Mouse (Mus musculus): ENCODE results near the gene Slc26a1. TPM values are rescaled to one million over a fixed set of nuclear protein-coding genes. Genes with fewer than 3 reads are reported as not detected.
A peak's percentile ranks its signal among the peaks of the same experiment; 100 is the strongest.

Slc26a1 gene
- not detected for total RNA-seq (2021)
- long read RNA-seq, experiment 1, result 0 reads
- long read RNA-seq, experiment 2, result 0 reads

DNA sequence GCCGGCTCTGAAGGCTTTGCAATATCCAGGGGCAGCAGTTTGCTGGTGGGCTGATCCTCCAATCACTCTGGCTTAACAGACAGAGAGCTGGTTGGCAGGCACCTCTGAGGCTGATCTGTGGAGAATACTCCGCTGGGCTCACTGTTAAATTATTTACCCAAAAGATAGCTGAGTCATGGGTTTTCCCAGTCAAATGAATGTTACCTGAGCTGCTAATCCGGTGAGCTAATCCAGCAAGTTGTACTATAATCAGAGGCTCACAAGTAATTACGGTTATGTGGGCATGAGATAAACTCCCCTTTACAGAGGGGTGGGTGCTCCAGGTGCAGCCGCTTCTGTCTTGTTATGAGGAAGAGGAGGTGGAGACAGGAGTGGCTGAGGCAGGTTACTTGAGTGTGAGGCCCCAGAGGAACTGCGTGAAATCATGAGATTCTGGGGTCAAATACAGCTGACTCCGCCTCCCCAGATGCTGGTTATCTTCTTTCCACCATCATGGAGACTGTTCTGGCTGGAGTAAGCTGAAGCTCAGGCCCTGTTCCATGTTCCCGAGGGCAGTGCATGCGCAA is at the start of gene Slc26a1:
TSS of gene Slc26a1 (minus strand) at position 319 of the 566 bp plus-strand sequence.
- no peak for DNase-seq

DNA sequence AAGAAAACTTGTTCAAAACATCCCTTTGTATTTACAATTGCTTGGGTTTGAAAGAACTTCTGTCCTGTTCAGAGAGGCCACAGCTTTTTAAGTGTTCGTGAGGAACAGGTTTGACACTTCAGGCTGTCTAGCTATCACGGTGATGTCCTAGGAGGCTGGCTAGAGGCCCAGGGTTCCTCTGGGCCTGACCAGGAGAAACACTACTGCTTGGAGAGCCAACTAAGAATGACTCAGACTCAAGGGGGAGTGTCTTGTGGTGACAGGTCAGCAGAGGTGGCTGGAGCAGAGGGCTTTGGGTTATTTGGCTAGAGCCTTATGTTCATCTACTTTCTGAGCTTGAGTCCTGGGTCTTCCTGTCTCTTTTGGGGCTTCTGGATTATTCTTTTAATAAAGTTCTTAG is 48.6 kb upstream of the Slc26a1 start:
- DNase-seq, result peak in 1 of 2 experiments; percentile 18

DNA sequence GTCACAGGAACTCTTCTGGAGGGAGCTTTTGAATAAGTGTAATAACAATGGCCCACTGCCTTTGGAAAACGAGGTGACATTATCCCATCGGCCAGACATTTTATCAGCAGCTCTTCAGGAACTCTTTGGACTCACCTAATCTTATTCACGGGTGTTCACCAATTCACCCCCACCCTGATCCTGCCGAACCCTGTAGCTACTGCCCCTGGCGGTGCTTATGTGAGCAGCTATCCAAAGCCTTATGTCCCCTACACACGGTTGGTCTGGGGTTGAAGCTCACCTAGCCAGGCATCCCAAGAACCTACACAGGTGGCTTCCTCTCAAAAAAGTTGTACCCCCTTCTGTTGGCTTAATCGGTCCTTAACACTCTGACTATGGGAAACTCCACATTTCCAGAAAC is 44.4 kb upstream of the Slc26a1 start:
- DNase-seq, result no peak

DNA sequence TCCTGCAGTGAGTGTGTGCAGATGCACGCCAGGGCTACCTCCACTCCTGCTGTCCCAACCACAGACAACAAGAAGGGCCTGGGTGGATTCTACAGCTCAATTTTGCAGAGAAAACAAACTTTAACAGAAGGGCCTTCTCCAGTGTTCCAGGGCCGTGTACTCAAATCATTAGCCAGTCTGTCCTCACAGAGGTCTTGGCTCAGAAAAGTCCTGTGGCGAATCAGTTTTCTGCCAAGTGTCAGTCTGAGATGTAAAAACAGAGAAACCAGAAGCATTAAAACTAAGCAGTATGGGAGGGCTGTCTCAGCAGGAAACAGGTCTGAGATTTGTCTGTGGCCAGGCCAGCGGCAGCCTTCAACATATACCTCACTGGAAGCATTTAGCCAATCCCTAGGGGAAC is 42.7 kb upstream of the Slc26a1 start:
- DNase-seq, result no peak

DNA sequence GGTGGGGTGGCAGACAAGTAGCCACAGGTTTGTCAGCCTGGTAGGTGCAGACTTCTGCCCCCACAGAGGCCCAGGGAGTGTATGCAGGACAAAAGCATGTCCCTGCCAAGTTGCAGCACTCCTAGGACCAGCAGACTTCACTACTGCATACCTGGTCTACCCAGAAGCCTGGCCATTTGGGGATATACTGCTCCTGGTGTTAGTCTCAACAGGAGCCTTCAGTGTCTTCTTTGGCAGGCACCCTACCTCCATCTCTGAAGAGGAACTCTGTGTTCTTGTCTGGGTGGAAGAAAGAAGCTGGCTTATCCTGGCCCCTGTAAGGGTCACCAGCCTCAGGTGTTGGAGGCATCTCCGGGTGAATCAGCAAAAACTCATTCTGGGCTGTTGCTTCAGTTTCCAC is 40.6 kb upstream of the Slc26a1 start:
- DNase-seq, result no peak

DNA sequence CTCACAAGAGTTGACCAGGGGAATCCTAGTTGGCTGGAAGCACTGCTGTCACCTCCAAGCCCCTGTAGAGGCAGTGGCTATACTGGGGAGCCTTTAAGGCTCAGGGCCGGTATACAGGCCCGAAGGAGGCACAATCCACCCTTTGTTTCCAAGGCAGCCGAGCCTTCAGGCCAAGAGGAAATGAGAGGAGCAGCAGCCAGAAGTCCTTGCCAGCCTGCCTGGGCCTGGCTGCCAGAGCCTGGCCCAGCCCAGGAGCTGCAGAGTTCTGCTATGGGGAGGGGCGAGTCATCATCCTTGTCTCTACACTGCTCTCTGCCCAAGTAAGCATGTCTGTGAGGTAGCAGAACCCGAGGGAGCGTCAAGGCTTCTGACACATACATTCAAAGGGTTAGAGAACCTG is 38.8 kb upstream of the Slc26a1 start:
- peak in 1 of 2 experiments; percentile 45 for DNase-seq

DNA sequence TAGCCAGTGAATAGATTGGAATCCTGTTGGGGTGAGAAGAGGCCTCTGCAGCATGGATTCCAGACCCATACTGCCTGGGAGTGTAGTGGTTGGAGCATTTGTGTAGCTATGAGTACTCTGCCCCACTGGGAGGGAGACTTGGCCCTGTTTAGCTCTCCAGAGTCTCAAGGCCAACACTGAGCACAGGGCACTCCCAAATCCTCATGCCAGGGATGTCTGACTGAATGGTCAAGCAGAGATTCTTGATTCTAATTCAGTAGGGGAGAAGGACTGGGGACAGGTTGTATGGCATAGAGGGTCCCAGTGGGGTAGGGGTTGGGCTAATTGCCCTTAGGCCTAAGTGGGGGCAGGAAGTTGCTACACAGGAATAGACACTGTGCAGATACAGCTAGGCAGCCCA is 38.3 kb upstream of the Slc26a1 start:
- no peak for DNase-seq

DNA sequence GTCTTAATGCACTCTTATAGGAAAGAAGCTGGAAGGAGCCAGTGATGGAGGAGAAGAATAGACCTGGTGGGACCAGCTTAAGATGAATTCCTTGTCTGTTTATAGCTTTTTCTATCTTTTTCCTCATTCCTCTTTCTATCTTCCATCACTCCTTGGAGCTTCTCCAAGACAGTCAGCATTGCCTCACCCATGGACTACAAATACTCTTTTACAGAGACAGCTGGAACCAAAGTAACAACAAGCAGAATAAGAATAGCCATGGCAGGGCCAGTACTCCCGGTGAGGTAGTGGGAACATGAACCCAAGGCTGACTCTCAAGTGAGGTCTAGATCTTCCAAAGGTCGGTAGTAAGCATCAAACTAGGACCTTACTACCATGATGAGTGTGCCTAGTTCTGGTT is 37.7 kb upstream of the Slc26a1 start:
- DNase-seq, result no peak

DNA sequence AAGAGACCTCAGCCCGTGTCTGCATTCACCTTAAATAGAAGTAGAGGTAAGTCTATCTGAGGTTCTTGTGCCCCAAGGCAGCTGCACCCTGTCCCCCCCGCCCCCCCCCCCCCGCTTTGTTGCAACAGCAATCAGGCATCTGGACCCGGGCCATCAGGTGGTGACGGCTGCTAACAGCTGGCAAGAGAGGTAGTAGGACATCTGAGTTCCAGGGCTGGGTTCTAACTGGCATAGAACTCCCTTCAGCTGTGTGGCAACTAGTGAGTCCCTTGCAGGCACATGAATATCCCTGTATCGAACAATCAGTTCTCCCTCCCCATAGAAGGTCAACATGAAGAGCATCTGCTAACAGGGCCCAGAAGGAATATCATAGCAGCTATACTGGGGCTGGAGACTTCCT is 36.6 kb upstream of the Slc26a1 start:
- no peak for DNase-seq

DNA sequence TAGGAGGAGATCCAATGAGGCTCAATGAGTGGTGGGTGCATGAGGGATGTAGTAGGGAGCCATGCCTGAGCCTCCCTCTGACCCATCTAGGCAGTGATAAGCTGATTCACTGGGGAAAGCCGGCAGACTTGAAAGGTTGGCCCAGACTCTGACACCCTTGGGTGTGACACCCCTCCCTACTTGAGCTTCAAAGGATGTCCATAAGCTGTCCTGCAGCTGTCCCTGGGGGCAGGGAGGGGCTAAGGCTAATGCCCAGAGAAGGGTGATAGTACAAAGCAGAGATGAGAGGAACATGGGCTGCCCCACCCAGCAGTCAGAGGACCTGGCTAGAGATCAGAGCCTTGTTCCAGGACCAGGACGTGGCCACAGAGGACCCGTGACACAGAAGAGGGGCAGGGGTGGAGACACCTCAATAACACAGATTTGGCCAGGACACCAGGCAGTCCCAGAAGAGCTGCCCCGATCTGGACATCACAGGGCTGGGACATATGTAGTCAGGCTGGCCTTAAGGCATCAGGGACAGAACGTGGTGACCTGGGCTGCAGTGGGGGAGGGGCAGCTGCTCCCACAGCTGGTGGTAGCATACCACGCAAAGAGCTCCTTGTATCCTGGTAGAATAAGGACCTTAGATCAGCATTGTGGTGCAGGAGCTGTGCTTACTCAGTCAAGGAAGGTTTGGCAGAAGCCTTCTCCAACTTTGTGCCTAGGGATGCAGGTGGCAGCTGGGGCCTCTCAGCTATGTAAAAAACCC is 33.8 kb upstream of the Slc26a1 start:
- no peak for DNase-seq

DNA sequence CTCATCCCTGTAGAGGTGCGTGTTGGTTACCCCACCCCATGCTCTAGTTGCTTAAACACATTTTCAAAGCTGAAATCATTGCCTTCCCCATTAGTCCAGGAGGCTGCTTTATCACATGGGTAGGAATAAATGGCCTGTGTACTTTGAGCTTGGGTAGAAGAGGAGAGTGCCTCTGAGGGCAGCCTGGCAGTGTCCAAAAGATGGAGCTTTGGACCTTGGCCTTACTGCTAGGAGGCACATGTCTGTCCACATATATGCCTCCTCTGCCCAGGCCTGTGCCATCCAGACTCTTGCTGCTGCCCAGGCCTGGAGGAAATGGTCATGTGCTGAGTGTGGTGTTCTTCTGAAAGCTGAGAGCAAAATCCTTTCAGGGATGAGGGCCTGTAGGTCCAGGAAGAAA is 33.0 kb upstream of the Slc26a1 start:
- DNase-seq, result no peak

DNA sequence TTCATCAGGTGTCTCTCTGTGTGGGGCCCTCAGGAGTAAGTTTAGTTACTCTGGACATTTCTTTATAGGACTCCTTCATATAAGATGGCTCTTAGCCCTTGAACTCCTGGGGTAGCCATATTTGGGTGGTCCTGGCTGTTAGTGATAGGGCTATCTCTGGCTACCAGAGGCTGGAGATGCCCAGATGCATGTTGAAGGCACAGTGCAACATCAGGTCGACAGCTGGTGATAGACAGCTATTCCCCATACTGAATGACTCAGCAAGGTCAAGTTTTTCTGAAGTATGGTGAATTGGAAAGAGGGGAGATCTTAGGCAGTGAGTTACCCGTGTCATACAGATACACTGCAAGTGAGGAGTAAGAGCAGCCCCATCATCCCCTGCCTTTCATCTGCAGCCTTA is 32.4 kb upstream of the Slc26a1 start:
- DNase-seq, result no peak

DNA sequence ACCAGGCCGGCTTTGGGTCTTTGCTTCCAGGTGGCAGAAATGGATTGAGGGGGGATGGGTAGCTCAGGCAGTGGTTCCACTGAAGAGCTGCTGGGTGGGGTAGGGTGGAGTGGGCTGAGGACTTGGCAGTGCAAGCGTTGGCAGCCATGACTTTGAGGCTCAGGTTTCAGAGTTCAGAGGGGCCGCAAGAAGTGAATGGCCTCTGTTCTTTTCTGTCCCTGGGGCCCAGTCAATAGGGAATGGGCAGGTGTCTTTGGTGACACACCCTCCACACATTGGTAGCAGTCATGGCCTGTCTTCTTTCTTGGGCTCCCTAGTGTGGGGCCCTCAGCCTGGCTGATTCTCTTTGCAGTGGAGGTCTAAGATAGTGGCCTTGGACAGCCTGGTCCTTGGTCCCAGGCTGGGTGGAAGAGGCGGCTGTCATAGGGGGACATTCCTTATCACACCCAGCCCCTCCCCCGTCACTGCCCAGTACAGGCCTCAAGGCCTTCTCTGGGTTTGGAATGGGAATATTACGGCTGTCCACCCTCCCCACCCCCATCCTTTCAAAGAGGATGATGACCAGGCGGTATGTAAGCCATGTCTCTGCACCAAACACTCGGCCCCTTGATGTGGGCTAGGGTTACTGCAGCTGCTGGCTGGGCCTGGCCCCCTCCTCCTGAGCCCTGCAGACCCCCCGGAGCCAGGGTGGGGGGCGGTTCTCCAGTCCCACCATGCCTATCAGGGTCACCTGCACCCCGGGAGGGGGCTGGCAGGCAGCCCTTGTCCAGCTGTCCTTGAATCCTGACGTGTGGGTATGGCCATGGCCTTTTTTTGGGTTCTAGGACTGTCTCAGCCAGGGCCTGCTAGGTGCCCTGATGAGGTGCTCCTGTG is 28.6 kb upstream of the Slc26a1 start:
- DNase-seq, result no peak

DNA sequence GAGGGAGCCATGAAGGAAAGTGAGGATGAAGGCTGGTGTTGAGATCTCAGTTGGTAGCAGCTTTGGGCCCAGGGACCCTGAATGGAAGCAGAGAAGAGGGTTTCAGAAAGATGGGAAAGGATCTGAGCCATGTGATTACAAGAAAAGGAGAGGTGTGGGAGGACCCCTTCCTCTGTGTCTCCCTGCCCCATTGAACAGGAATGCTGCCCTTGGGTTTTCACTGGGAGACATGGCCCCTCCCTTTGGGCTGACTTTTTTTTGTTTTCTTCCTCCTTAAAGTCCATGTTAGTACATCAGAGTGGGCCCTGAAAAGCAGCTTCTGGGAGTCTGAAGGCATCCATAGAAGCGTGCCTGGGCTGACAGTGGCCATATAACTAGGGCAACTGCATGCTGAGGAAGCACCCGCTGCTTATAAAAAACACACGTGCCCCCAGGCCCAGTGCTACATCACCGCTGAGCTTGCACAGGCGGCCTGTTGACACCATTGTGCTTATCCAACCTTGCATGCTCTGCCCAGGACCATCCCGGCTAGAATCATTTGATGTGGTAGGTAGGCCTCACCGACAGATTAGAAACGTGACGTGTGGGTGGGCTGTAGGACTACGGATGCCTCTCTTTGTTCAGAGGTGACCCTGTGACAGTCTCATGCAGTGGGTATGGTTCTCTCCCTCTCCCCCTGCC is 26.1 kb upstream of the Slc26a1 start:
- DNase-seq, result no peak

DNA sequence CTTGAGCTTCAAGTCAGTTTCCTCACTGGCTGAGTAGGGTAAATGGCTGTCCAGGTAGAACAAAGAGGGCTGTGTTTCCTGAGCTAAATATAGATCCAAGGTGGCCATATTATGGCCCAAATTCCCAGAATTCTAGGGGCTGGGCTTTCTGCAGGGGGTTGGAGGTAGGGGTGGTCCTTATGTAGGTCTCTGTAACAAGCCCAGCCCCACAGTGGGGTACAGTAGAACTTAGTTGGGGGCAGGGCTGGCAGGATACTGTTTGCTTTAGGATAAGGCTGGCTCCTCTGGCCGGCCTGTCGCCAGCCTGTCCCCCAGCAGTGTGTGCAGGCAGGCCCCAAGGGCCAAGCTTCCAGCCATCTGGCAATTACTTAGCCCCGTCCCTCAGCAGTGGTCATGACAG is 25.0 kb upstream of the Slc26a1 start:
- no peak for DNase-seq

DNA sequence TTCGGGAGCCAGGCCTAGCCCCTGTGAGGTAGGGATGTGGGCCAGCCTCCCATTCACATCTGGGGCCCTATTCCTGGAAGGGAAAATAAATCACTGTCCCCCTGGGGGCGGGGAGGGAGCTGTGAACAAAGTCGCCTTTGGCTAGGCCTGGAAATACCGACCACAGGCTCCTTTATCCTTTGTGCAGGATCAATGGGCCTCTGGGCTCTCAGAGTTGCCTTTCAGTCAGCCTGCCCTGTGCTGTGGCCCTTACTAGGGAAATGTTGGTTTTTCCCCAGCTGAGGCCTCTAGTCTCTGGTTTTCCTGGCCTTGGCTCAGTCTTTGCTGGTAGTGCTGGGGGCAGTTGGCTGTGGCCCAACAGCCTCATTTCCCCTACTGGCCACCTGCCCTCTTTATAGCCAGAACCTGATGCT is 22.0 kb upstream of the Slc26a1 start:
- no peak for DNase-seq

DNA sequence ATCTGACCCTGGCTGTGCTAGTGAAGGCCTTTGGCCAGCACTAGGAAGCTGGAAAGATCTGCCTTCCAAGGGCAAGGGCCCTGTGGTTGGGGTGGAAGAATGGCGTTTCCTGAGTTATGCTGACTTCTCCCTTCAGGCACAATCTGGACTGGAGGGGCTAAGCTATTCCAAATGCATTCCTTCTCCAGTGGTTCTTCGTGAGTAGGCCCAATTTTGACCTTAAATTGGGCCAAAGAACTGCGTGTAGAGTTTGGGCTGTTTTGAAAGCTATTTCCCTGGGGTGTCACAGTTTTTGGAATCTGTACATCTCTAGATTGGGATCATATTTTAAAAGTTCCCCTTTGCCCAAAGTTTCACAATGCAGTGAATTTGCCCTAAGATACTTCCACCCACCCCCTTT is 21.2 kb upstream of the Slc26a1 start:
- DNase-seq, result no peak

DNA sequence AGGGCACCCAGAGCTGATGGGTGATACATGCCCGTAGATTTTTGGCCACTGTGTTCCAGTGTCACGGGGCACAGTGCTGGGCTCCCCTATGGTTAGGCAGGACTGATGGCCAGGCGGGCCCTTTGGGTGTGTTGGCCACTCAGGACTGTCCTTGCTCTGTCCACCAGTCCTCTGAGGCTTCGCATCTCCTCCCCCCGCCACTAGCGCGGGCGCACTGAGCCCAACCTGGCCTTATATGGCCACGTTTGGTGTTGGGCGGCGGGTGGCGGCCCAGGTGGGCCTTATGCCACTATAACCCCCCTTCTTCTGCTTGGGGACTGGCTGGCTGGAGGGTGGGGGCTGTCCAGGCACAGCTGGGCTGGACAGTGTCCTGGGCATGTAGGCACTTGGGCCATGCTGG is 20.5 kb upstream of the Slc26a1 start:
- DNase-seq, result no peak

DNA sequence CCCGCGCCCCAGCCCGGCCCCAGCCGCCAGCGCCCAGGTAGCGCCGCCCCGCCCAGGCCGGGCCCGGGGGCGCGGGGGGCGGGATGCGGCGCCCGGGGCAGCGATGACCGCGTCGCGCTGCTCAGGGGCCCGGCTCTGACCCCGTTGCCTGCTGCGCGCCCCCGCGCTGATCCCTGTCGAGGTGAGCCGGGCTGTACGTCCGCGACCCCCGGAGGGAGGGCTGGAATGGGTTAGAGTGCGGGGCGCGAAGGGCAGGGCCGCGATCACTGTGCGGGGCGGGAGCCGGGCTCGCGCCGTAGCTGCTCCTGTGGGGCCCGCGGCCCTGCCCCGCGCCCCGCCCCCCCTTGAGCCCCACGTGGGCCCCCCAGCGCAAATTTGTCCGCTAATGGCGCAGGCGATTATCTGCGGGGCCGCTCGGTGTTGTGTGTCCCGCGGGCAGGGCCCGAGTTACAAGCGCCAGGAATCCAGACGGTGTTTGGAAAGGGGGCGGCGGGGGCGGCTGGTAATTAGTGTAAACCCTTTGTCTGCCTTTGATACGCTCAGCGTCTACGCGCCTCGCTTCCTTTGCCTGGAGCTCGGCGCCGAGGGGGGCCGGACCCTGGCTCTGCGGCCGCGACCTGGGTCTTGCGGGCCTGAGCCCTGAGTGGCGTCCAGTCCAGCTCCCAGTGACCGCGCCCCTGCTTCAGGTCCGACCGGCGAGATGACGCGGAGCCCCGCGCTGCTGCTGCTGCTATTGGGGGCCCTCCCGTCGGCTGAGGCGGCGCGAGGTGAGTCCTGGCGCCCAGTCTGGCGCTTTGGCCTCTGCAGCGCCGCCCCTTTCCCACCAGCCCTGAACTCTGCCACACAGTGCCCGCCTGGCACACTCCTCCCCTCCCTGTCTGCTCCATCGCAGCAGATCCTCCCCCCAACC is 19.2 kb upstream of the Slc26a1 start:
- DNase-seq, result peak; percentile 35 to 52

DNA sequence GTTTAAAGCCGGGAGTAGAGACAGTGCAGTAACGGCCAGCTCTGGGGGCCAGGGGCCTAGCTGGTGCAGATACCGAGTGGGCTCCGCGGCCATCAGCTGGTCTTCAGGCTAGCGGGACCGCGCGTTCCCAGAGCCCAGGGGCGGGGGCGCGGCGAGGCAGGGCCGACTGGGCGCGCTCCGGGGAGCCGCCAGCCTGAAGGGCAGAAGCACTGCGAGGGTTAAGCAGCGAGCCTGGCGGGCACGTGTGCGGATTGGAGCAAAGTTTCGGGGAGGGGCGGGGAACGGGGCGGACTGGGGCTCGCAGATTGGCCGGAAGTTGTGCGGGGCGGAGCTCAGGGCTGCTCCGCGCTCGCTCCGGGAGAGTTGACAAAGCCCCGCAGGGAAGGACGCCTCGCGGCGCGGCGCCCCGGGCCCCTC is 18.5 kb upstream of the Slc26a1 start:
- DNase-seq, result peak; percentile 90 to 93

DNA sequence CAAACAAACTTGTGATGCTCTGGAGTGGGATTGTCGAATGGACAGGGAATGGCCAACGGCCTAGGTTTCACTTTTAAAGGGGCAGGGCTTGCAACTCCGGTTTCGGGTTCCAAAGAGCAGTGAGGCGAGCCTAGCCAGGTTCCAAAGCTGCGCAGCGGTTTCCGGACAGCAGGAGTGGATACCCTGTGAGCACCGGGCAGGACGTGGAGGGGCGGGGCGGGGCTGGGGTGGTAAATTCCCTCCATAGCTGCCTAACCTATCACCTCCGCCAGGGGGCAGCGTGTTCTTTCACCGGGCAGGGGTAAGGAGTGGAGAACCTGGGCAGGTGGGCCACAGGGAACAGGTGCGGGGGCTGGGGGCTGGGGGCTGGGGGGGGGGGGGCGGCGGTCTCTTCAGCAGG is 16.9 kb upstream of the Slc26a1 start, which contains the start of gene Fgfrl1:
TSS of gene Fgfrl1 (plus strand) at position 112 of the 400 bp plus-strand sequence.
- DNase-seq, result peak; percentile 66 to 78
